Mouse (Mus musculus) lung, adult 2 months (tissue): ENCODE results near the gene Sap30.
"Not testable (repeated sequence)": the region's sequence is repeated elsewhere in the genome, so short reads cannot be mapped to it uniquely, and the experiment has no call there.

Experiments used
- CTCF ChIP-seq: fragments of 200-500 bp; IDR thresholded peaks from 2 replicates; pipeline ENCODE4 v1.5.1; 2011; ENCODE audit warnings: mild to moderate bottlenecking, low read length, control low read depth; ENCODE audit not compliant: insufficient read depth
- POLR2A ChIP-seq: fragments of 200-500 bp; IDR thresholded peaks from 2 replicates; pipeline ENCODE4 v1.6.1; 2011; ENCODE audit warnings: low read depth, mild to moderate bottlenecking, control low read depth, low read length, borderline replicate concordance; ENCODE audit errors: extremely low read depth

DNA sequence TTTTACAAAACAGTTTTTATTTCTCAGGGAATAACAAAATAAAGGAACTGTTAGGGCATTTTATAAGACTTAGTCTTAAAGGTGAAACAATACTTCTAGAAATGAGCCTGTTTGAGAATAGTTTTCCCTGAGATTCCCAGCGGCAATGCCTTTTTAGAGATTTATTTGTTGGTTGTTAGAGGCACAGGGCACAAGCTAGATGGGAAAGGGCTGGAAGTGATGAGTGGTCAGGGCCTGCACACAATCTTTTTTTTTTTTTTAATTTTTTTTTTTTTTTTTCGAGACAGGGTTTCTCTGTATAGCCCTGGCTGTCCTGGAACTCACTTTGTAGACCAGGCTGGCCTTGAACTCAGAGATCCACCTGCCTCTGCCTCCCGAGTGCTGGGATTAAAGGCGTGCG lies 29.0 kb upstream of the Sap30 start:
- not testable (repeated sequence) for TF ChIP-seq CTCF, POLR2A
